Mouse (Mus musculus): ENCODE data around the gene Vwa8. TPM values are rescaled to one million over a fixed set of nuclear protein-coding genes. Genes with fewer than 3 reads are reported as not detected.

The Vwa8 gene
- polyA plus RNA-seq (2015; fragmentation: Nextera tagmentation; extraction: Ambion mirVana) = 15.6 and 16.8 TPM in 2 replicates

DNA sequence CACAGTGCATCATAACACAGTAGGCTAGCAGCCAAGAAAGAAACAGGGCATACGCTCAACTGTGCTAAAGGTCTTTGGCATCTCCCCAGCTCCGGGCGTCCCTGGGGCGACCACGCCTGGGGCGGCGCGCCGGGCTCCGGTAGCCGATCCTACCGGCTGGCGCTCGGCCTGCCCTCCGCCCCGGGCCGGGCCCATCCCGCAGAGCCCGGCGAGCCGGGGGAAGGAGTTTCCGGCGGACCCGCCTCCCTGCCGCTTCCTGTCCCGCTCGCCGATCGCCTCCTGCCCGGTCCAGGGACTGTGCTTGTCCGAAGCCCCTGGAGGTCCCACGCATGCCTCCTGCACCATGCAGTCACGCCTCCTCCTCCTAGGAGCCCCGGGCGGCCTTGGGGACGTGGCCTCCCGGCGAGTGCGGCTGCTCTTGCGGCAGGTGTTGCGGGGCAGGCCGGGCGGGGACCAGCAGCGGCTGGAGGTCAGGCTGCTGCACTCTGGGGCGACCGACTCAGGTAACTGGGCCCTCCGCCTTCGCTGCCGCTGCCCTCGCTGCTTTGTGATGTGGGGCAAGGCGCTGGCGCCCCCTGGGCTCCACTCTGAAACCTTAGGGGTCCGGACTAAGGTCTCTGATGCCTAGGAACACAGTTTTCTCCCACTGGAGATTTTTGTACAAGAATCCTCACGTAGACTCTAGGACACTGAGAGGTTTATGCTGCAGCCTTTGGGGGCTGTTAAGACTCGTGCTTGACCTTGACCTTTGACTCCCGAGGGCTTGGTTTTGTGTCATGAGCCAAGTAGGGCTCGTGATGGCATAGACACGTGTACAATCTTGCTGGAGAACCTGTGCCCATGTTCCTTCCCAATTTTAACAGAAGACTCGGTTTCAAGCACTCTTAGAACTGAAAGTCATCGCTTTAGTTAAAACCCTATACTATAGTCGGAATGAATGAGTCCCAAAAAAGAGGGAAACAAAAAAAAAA is at the start of gene Vwa8:
Vwa8 (plus strand) TSS at position 112 of the 971 bp plus-strand sequence.
- 2% methylated on average over 61 of the region's 61 CpGs for WGBS
- no peaks in the 10 kb centered on the region for H3K9me3 ChIP-seq (ENCODE audit: control insufficient read depth)
- TF ChIP-seq CTCF (IDR thresholded peaks at IDR 0.05; ENCODE audit: low read depth) = peak; percentile 70
- peaks cover 2% of the 10 kb centered on the region; the same call in 1 of the 2 replicates for H3K4me1 ChIP-seq (replicated peaks; ENCODE audit: control insufficient read depth, insufficient read depth, low read length)
- peak within 1 kb of the TSS; percentile 80 for H3K9ac ChIP-seq (ENCODE audit: low read depth, low read length)
- ATAC-seq = peak; percentile 86
- peak within 1 kb of the TSS; percentile 81 for H3K4me3 ChIP-seq (ENCODE audit: low read depth, low read length)
- peak within 1 kb of the TSS; percentile 94 for H3K27ac ChIP-seq (ENCODE audit: low read depth, low read length)
- H3K4me2 ChIP-seq (replicated peaks; ENCODE audit: low read depth) = peak within 1 kb of the TSS; percentile 85
- H3K27me3 ChIP-seq (replicated peaks; ENCODE audit: control insufficient read depth, insufficient read depth, low read length) = no peaks in the 10 kb centered on the region
- H3K36me3 ChIP-seq (ENCODE audit: control insufficient read depth, insufficient read depth) = no peaks in the 10 kb centered on the region

DNA sequence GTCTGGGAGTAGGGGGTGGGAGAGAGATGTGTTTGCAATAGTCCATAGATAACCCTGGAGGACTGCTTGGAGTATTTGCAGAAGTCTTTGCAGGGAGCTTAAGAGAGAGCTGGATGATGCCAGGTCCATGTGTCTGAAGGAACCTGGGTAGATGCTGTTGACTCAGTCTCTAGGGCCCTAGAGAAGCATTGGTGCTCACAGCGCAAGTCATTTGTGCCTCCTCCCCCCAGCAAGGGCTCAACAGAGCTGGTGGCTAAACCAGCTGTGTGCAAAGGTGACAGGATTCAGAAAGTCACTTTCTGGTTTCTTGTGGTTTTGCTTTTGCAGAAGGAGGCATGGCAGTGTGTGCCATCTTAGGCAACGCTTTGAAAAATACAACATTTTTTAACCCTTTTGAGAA is 46.5 kb upstream of the Vwa8 start:
- WGBS = 79% methylated on average over 2 of the region's 2 CpGs
- Histone ChIP-seq H3K9ac (ENCODE audit: low read depth, low read length) (no peak overlapping the region), H3K4me1 (replicated peaks; ENCODE audit: control insufficient read depth, insufficient read depth, low read length) (no peaks in the 10 kb centered on the region), H3K4me2 (replicated peaks; ENCODE audit: low read depth) (no peak overlapping the region), H3K4me3 (ENCODE audit: low read depth, low read length) (no peak overlapping the region), H3K36me3 (ENCODE audit: control insufficient read depth, insufficient read depth) (no peaks in the 10 kb centered on the region), H3K9me3 (ENCODE audit: control insufficient read depth) (no peaks in the 10 kb centered on the region), H3K27ac (ENCODE audit: low read depth, low read length) (no peak overlapping the region), H3K27me3 (replicated peaks; ENCODE audit: control insufficient read depth, insufficient read depth, low read length) (no peaks in the 10 kb centered on the region)
- no peak for TF ChIP-seq CTCF (IDR thresholded peaks at IDR 0.05; ENCODE audit: low read depth)
- ATAC-seq = no peak

DNA sequence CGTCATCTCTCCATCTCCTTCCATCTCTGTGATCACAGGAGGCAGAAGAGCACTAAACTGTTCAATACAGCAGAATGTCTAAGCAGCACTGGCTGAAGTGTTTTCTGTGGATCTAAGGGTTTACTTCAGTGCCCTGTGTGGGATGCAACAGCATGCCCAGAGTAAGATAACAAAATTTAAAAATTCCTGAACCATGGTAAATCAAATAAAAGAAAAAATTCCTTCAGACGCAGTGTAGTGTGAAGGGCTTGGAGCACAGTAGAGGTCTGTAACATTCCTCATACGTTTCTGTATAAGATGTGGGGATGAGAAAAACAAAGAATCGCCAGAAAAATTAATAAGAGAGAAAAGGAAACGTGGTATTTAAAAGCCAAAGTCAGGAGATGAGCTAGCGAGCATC is 44.9 kb upstream of the Vwa8 start:
- no peak for TF ChIP-seq CTCF (IDR thresholded peaks at IDR 0.05; ENCODE audit: low read depth)
- Histone ChIP-seq H3K9ac (ENCODE audit: low read depth, low read length) (no peak overlapping the region), H3K27ac (ENCODE audit: low read depth, low read length) (no peak overlapping the region), H3K36me3 (ENCODE audit: control insufficient read depth, insufficient read depth) (no peaks in the 10 kb centered on the region), H3K4me2 (replicated peaks; ENCODE audit: low read depth) (no peak overlapping the region), H3K4me3 (ENCODE audit: low read depth, low read length) (no peak overlapping the region), H3K27me3 (replicated peaks; ENCODE audit: control insufficient read depth, insufficient read depth, low read length) (no peaks in the 10 kb centered on the region), H3K4me1 (replicated peaks; ENCODE audit: control insufficient read depth, insufficient read depth, low read length) (no peaks in the 10 kb centered on the region), H3K9me3 (ENCODE audit: control insufficient read depth) (no peaks in the 10 kb centered on the region)
- ATAC-seq = no peak
- 78% methylated on average over 6 of the region's 6 CpGs for WGBS

DNA sequence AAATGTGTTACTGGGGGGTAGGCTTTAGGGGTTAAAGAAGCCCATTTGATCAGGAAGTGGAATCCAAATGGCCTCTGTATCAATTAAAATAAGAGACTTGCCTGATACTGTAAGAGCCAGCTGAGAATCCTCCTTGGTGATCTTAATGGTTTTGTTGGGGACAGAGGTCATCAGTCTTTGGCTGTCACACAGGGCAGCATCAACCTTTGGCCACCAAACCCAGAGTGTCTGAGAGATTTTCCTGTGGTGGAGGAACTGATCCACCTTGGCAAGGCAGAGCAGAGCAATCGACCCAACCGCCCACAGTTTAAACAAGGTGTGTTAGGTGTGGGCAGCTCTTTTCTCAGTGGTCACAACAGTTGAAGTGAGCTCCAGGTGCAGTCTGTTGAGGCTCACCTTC is 36.0 kb upstream of the Vwa8 start:
- Histone ChIP-seq H3K4me3 (ENCODE audit: low read depth, low read length) (no peak overlapping the region), H3K27ac (ENCODE audit: low read depth, low read length) (no peak overlapping the region), H3K27me3 (replicated peaks; ENCODE audit: control insufficient read depth, insufficient read depth, low read length) (no peaks in the 10 kb centered on the region), H3K9ac (ENCODE audit: low read depth, low read length) (no peak overlapping the region), H3K4me1 (replicated peaks; ENCODE audit: control insufficient read depth, insufficient read depth, low read length) (no peaks in the 10 kb centered on the region), H3K36me3 (ENCODE audit: control insufficient read depth, insufficient read depth) (no peaks in the 10 kb centered on the region), H3K4me2 (replicated peaks; ENCODE audit: low read depth) (no peak overlapping the region), H3K9me3 (ENCODE audit: control insufficient read depth) (no peaks in the 10 kb centered on the region)
- 0 out of 2 replicates have a peak, but pooled peaks have one; percentile 33 for ATAC-seq
- WGBS = 53% methylated on average over 2 of the region's 2 CpGs
- TF ChIP-seq CTCF (IDR thresholded peaks at IDR 0.05; ENCODE audit: low read depth) = no peak

DNA sequence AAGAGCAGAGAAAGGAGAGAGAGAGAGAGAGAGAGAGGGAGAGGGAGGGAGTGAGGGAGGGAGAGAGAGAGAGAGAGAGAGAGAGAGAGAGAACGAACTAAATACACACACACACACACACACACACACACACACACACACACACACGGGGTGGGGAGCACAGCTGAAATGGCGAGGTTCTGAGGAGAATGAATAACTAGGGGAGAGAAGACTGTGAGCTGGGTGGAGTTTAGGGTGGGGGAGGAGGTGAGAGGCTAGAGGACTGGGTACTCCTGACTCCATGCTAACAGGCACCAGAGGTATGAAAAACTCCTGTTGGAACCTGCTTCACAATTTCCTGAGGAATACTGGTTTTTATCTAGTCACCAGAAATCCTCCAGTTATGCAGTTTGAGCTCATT is 32.4 kb upstream of the Vwa8 start:
- Histone ChIP-seq H3K27me3 (replicated peaks; ENCODE audit: control insufficient read depth, insufficient read depth, low read length) (no peaks in the 10 kb centered on the region), H3K4me1 (replicated peaks; ENCODE audit: control insufficient read depth, insufficient read depth, low read length) (no peaks in the 10 kb centered on the region), H3K9ac (ENCODE audit: low read depth, low read length) (no peak overlapping the region), H3K36me3 (ENCODE audit: control insufficient read depth, insufficient read depth) (no peaks in the 10 kb centered on the region), H3K4me2 (replicated peaks; ENCODE audit: low read depth) (no peak overlapping the region), H3K27ac (ENCODE audit: low read depth, low read length) (no peak overlapping the region), H3K4me3 (ENCODE audit: low read depth, low read length) (no peak overlapping the region), H3K9me3 (ENCODE audit: control insufficient read depth) (no peaks in the 10 kb centered on the region)
- 3% methylated on average over 2 of the region's 3 CpGs for WGBS
- no peak for ATAC-seq
- TF ChIP-seq CTCF (IDR thresholded peaks at IDR 0.05; ENCODE audit: low read depth) = no peak

DNA sequence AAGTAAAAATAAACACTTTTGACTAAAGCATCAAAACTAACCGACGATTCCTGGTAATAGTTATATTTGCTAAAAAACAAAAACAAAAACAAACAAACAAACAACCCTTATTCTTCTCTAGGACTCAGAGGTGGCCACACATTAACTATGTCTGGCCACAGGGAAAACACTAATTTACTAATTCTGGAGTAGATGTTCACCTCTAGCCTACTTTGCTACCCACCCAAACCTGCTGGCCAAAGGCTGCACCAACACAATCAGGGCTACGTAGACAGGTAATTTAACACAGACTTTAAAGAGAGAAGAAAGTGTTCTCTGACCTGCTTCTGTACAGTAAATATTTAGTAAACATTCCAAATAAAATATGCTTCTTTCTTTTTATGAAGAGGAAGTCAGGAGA is 31.2 kb upstream of the Vwa8 start:
- H3K9me3 ChIP-seq (ENCODE audit: control insufficient read depth) = no peaks in the 10 kb centered on the region
- H3K4me2 ChIP-seq (replicated peaks; ENCODE audit: low read depth) = no peak overlapping the region
- H3K4me3 ChIP-seq (ENCODE audit: low read depth, low read length) = no peak overlapping the region
- H3K4me1 ChIP-seq (replicated peaks; ENCODE audit: control insufficient read depth, insufficient read depth, low read length) = no peaks in the 10 kb centered on the region
- no peak overlapping the region for H3K9ac ChIP-seq (ENCODE audit: low read depth, low read length)
- no peaks in the 10 kb centered on the region for H3K36me3 ChIP-seq (ENCODE audit: control insufficient read depth, insufficient read depth)
- 86% methylated on average over 3 of the region's 3 CpGs for WGBS
- no peaks in the 10 kb centered on the region for H3K27me3 ChIP-seq (replicated peaks; ENCODE audit: control insufficient read depth, insufficient read depth, low read length)
- no peak for ATAC-seq
- TF ChIP-seq CTCF (IDR thresholded peaks at IDR 0.05; ENCODE audit: low read depth) = no peak
- H3K27ac ChIP-seq (ENCODE audit: low read depth, low read length) = no peak overlapping the region

All from intestine, postnatal 0 days (tissue).